Mouse (Mus musculus) intestine, embryonic 15.5 days (tissue): ENCODE data around the gene Mindy1. TPM values are rescaled to one million over a fixed set of nuclear protein-coding genes. Genes with fewer than 3 reads are reported as not detected.

Source experiments
- ATAC-seq: fragments of 200-750 bp; cut with Nextera tagmentation; 2 replicates; pipeline ENCODE4 v1.8.0; 2017; ENCODE audit warnings: moderate TSS enrichment, moderate library complexity
- H3K27ac ChIP-seq: fragments of 300-500 bp; sonication (generic); 2 replicates; pipeline ENCODE4 v1.5.1; 2015; ENCODE audit warnings: mild to moderate bottlenecking, inconsistent platforms
- H3K27me3 ChIP-seq: fragments of 300-500 bp; sonication (generic); replicated peaks from 2 replicates; pipeline ENCODE4 v1.6.1; 2015; ENCODE audit warnings: inconsistent platforms
- H3K36me3 ChIP-seq: fragments of 300-500 bp; sonication (generic); 2 replicates; pipeline ENCODE4 v1.6.1; 2015; ENCODE audit warnings: inconsistent platforms
- H3K4me1 ChIP-seq: fragments of 300-500 bp; sonication (generic); replicated peaks from 2 replicates; pipeline ENCODE4 v1.6.1; 2015; ENCODE audit warnings: inconsistent platforms
- H3K4me2 ChIP-seq: fragments of 300-500 bp; sonication (generic); replicated peaks from 2 replicates; pipeline ENCODE4 v1.6.1; 2015; ENCODE audit warnings: mild to moderate bottlenecking, inconsistent platforms
- H3K4me3 ChIP-seq: fragments of 300-500 bp; sonication (generic); replicated peaks from 2 replicates; pipeline ENCODE4 v1.5.1; 2015; ENCODE audit warnings: inconsistent platforms
- H3K9ac ChIP-seq: fragments of 300-500 bp; sonication (generic); 2 replicates; pipeline ENCODE4 v1.6.1; 2015; ENCODE audit warnings: inconsistent platforms
- H3K9me3 ChIP-seq: fragments of 300-500 bp; sonication (generic); 2 replicates; pipeline ENCODE4 v1.6.1; 2016; ENCODE audit warnings: inconsistent platforms
- WGBS: fragments of 180-500 bp; shearing (Covaris S2); methylation state at CpG from one replicate; pipeline ENCODE4 v1.1.7; 2015; 5-methylcytosine and 5-hydroxymethylcytosine counted together
- polyA plus RNA-seq: library from polyadenylated mRNA; unstranded; fragments of >200 nt; fragmentation: Nextera tagmentation; extraction: Ambion mirVana; gene quantifications from 2 replicates; pipeline ENCODE4 v1.2.1, GENCODE M21; 2015

Mindy1 gene
- polyA plus RNA-seq, 1 experiment from 2014 or later = 36.1 TPM

DNA sequence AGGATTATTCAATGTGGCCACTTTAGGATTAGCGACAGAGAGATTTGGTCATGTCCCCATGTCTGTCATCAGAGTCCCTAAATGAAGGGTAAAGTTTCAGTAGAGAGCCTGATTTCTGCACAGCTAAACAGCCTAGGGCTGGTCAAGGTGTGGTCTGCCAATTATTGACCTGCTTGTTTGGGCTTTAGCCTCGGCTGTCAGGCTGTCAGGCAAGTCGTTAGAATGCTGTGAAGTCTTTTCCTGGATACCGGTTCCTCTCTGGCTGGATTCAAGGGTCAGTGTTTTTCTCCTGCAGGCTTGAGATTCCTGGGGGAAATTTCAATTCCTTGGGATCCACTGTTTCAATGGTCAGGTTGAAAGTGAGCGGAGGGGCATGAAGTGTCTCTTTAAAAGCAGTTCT is 4.9 kb downstream of the Mindy1 start:
- peaks cover 15% of the 10 kb centered on the region for H3K4me1 ChIP-seq
- no peak overlapping the region for H3K4me3 ChIP-seq
- H3K4me2 ChIP-seq = no peak overlapping the region
- 48% methylated on average over 5 of the region's 5 CpGs for WGBS
- peak overlapping the region; percentile 40; the same call in 1 of the 2 replicates for H3K27ac ChIP-seq
- H3K9me3 ChIP-seq = no peaks in the 10 kb centered on the region
- no peak for ATAC-seq
- no peaks in the 10 kb centered on the region for H3K27me3 ChIP-seq
- no peak overlapping the region for H3K9ac ChIP-seq
- peaks cover 9% of the 10 kb centered on the region for H3K36me3 ChIP-seq

DNA sequence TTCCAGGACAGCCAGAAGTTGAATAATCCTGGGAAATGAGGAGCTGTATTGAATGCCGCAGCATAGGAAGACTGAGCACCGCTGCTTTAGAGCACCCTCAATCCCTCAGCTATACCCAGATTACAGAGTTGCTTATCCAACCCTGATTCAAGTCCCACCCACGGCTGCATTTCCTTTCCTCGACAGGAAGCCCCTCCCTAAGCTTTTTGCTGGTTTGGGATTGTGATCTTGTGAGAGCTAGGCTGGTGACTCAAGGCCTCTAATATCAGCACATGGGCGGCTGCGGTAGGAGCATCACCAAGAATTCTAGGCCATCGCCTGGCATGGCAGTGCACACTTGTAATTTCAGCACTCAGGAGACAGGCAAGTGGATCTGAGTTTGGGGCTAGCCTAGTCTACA is 5.4 kb downstream of the Mindy1 start:
- Histone ChIP-seq H3K4me3 (no peak overlapping the region), H3K27ac (peak overlapping the region; percentile 40; the same call in 1 of the 2 replicates), H3K9ac (no peak overlapping the region), H3K4me2 (no peak overlapping the region), H3K27me3 (no peaks in the 10 kb centered on the region), H3K9me3 (no peaks in the 10 kb centered on the region), H3K4me1 (peaks cover 20% of the 10 kb centered on the region), H3K36me3 (peaks cover 9% of the 10 kb centered on the region)
- 82% methylated on average over 7 of the region's 7 CpGs for WGBS
- no peak for ATAC-seq

DNA sequence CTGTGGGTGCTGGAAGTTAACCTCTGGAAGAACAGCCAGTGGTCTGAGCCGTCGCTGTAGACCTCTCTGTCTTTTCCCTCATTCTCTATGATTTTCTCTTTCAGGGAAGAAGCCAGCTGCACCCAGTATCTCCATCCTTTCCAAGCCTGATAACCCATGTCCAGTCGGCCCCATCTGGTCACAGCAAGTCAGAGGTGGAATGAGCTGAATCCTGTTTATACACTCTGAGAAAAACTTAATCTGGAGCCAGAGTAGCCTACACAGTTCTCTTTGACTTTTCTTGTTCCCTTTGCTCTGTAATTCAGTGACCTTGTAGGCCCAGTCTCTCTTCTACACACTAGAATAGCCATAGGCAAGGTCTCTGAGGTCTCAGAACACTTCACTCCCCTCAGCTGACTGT is 6.4 kb downstream of the Mindy1 start:
- WGBS = 92% methylated on average over 3 of the region's 3 CpGs
- Histone ChIP-seq H3K36me3 (peaks cover 9% of the 10 kb centered on the region), H3K4me3 (no peak overlapping the region), H3K27ac (no peak overlapping the region), H3K27me3 (no peaks in the 10 kb centered on the region), H3K9ac (no peak overlapping the region), H3K4me1 (peaks cover 20% of the 10 kb centered on the region), H3K9me3 (no peaks in the 10 kb centered on the region), H3K4me2 (no peak overlapping the region)
- ATAC-seq = no peak

DNA sequence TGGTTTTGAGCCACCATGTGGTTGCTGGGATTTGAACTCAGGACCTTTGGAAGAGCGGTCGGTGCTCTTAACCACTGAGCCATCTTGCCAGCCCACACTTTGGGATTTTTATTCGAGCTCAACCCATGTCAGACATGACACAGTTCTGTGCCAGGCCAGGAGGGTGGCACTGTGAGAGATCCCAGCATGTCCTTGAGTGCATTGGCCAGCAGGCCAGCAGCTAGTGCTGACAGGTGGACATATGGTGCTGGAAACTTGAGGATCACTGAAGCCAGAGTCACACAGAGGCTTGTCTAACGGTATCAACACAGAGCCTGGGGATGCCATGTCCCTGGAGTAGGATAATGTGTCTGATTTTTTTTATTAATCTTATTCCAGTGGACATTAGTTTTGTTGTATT is 8.3 kb downstream of the Mindy1 start:
- no peaks in the 10 kb centered on the region for H3K9me3 ChIP-seq
- peaks cover 18% of the 10 kb centered on the region for H3K4me1 ChIP-seq
- no peak for ATAC-seq
- no peak overlapping the region for H3K9ac ChIP-seq
- no peak overlapping the region for H3K4me2 ChIP-seq
- H3K27me3 ChIP-seq = no peaks in the 10 kb centered on the region
- 93% methylated on average over 4 of the region's 4 CpGs for WGBS
- H3K36me3 ChIP-seq = peaks cover 13% of the 10 kb centered on the region
- H3K27ac ChIP-seq = no peak overlapping the region
- no peak overlapping the region for H3K4me3 ChIP-seq

DNA sequence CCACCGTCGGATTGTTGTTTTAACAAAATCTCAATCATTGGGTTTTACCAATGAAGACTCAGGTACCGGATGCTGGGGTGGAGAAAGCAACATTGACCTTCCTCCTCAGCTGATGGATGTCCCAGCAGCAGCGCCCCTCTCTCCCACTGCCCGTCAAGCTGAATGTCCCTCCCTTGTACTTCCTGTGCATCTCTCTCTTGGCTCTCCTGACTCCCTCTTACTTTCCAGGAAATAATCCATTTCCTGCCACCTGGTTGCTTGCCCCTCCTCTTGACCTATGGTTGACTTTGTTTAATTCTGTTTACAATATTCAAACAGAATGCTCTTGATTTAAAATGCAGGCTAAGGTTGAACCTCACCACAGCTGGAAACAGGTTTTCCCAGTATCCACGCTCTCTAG is 9.0 kb downstream of the Mindy1 start:
- Histone ChIP-seq H3K4me3 (no peak overlapping the region), H3K9me3 (no peaks in the 10 kb centered on the region), H3K4me1 (peaks cover 11% of the 10 kb centered on the region; the same call in 1 of the 2 replicates), H3K36me3 (peaks cover 18% of the 10 kb centered on the region), H3K27ac (no peak overlapping the region), H3K4me2 (no peak overlapping the region), H3K9ac (no peak overlapping the region), H3K27me3 (no peaks in the 10 kb centered on the region)
- WGBS = 68% methylated on average over 6 of the region's 6 CpGs
- ATAC-seq = no peak

DNA sequence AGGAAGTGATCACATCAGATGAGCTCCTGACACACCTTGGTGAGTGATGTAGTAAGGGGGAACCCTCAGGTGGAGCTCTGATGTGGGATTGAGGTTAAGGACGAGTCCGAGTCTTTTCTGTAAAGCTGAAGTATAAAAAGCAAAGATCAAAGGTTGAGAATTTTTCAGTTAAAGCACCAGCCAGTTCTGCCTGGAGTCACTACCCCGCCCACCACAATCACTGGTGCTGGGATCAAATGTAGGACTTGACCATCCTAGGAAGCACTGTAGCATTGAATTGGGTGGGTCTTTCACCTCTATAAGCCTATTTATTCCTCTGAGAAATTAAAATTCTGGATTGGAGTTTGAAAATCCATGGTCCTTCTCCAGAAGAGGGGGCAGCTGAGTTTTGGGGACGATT is 9.9 kb downstream of the Mindy1 start:
- peaks cover 22% of the 10 kb centered on the region for H3K36me3 ChIP-seq
- ATAC-seq = peak; percentile 27
- H3K4me1 ChIP-seq = peaks cover 13% of the 10 kb centered on the region; the same call in 1 of the 2 replicates

DNA sequence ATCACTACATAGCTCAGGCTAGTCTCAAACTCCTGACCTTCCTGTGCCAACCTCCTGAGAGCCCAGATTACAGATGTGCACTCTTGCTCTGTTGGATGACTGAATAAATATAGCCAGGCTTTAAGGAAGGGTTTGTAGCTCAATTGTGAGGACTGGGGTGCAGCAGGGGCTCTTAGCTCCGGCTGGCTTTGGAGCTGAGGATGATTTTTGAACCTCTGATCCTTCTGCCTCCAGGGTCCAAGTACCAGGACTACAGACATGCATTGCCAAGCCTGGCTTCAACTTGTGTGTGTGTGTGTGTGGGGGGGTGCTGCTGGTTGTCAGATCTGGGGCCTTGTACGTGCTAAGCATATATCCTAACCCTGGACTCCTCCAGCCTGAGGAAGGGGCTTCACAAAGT is 11.8 kb downstream of the Mindy1 start:
- Histone ChIP-seq H3K27me3 (no peaks in the 10 kb centered on the region), H3K4me1 (peaks cover 15% of the 10 kb centered on the region; the same call in 1 of the 2 replicates), H3K27ac (no peak overlapping the region), H3K4me2 (no peak overlapping the region), H3K9ac (no peak overlapping the region), H3K9me3 (no peaks in the 10 kb centered on the region), H3K4me3 (no peak overlapping the region), H3K36me3 (peaks cover 18% of the 10 kb centered on the region)
- 92% methylated on average over 2 of the region's 2 CpGs for WGBS
- no peak for ATAC-seq

More for the DNA sequence above, 9.9 kb downstream of the Mindy1 start:
- Histone ChIP-seq H3K9ac (no peak overlapping the region), H3K4me2 (no peak overlapping the region), H3K27me3 (no peaks in the 10 kb centered on the region), H3K9me3 (no peaks in the 10 kb centered on the region), H3K4me3 (no peak overlapping the region), H3K27ac (peak overlapping the region; percentile 7; the same call in 1 of the 2 replicates)
- 70% methylated on average over 4 of the region's 4 CpGs for WGBS

DNA sequence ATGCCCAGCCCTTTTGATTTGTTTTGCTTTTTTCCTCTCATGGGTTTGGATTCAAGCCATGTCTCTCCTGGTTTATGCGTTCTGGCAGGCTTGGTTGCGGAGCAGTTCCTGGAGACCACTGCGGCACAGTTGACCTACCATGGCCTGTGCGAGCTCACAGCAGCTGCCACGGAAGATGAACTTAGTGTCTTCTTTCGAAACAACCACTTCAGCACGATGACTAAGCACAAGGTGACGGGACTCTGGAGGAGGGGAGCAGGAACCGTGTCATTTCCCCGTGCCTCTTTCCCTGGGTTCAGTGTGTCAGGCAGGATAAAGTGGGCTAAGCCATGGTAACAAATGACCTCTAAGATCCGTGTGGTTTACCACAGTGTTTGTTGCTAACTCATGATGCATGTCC is 12.4 kb downstream of the Mindy1 start:
- no peak overlapping the region for H3K9ac ChIP-seq
- H3K4me1 ChIP-seq = peaks cover 15% of the 10 kb centered on the region; the same call in 1 of the 2 replicates
- WGBS = 71% methylated on average over 11 of the region's 11 CpGs
- no peak for ATAC-seq
- peaks cover 15% of the 10 kb centered on the region for H3K36me3 ChIP-seq
- no peak overlapping the region for H3K27ac ChIP-seq
- no peak overlapping the region for H3K4me3 ChIP-seq
- H3K27me3 ChIP-seq = no peaks in the 10 kb centered on the region
- no peak overlapping the region for H3K4me2 ChIP-seq
- H3K9me3 ChIP-seq = no peaks in the 10 kb centered on the region

DNA sequence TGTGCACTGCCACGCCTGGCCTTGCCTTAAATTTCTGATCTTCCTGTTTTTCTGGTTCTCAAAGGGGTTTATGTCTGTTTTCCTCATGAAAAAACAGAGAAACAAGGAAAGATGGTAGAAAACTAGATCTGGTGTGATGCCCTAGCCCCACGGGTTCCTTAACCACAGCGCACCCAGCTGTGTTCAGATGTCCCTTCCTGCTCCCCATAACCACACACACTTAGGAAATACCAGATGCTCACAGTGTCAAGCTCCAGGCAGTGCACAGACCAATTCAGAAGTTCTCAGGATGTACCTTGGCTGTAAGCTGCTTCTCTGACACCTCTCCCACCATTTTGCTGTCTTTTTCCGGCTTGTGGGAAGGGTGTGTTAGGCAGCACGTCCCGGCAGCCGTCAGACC is 13.2 kb downstream of the Mindy1 start:
- no peak overlapping the region for H3K4me2 ChIP-seq
- peaks cover 13% of the 10 kb centered on the region; the same call in 1 of the 2 replicates for H3K36me3 ChIP-seq
- no peaks in the 10 kb centered on the region for H3K9me3 ChIP-seq
- H3K27me3 ChIP-seq = no peaks in the 10 kb centered on the region
- WGBS = 82% methylated on average over 7 of the region's 7 CpGs
- peaks cover 15% of the 10 kb centered on the region; the same call in 1 of the 2 replicates for H3K4me1 ChIP-seq
- H3K27ac ChIP-seq = no peak overlapping the region
- no peak overlapping the region for H3K9ac ChIP-seq
- no peak overlapping the region for H3K4me3 ChIP-seq
- no peak for ATAC-seq

DNA sequence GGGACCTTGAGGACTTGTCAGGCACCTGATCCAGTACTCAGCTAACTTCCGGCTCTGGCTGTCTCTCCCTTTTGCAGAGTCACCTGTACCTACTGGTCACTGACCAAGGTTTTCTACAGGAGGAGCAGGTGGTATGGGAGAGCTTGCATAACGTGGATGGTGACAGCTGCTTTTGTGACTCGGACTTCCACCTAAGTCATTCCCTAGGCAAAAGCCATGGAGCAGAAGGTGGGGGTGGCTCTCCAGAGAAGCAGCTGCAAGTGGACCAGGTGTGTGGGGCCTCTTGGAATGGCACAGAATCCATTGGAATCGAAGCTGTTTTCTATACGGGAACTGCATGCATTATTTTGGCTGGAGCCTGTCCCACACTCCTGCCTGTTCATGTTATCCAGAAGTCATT is 13.6 kb downstream of the Mindy1 start:
- no peaks in the 10 kb centered on the region for H3K27me3 ChIP-seq
- peaks cover 13% of the 10 kb centered on the region; the same call in 1 of the 2 replicates for H3K36me3 ChIP-seq
- H3K27ac ChIP-seq = no peak overlapping the region
- WGBS = 86% methylated on average over 5 of the region's 5 CpGs
- peaks cover 15% of the 10 kb centered on the region; the same call in 1 of the 2 replicates for H3K4me1 ChIP-seq
- H3K4me3 ChIP-seq = no peak overlapping the region
- no peak overlapping the region for H3K4me2 ChIP-seq
- H3K9ac ChIP-seq = no peak overlapping the region
- no peak for ATAC-seq
- H3K9me3 ChIP-seq = no peaks in the 10 kb centered on the region

DNA sequence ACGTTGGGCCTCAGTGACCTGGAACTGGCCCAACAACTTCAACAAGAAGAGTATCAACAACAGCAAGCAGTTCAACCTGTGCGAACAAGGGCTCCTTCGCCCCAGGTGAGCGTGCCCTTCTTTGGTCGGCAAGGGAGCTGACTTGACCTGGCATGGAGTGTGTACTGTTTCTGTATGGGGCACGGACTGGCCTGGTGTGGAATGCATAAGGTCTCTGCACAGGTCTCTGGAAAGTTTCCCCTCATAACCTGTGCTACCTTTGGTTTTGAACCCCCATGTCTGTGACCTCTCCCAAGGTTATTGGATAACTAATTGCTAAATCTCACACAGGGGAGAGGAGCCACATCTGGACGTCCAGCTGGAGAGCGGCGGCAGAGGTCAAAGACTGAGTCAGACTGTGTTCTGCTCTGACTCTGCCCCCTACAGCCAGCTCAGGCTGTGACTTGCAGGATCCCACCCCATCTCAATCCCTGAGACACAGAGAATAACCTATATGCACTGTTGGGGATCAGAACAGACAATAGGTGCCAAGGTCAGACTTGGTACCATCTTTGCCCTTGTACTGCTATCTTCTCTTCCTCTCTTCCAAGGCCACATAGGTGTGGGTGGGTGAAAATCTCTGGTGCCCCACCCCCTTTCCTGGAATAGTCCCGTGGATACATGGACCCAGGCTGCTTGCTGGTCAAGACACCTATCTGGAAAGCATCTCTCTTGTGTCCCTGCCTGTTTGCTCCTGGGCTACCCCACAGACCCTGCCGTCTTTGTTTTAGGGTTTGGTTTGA is 14.4 kb downstream of the Mindy1 start:
- Histone ChIP-seq H3K9ac (no peak overlapping the region), H3K27ac (no peak overlapping the region), H3K36me3 (peaks cover 13% of the 10 kb centered on the region; the same call in 1 of the 2 replicates), H3K4me3 (no peak overlapping the region), H3K4me2 (no peak overlapping the region), H3K27me3 (no peaks in the 10 kb centered on the region), H3K9me3 (no peaks in the 10 kb centered on the region), H3K4me1 (0 out of 2 replicates have a peak, but pooled peaks cover 15% of the 10 kb centered on the region)
- WGBS = 73% methylated on average over 11 of the region's 11 CpGs
- no peak for ATAC-seq

DNA sequence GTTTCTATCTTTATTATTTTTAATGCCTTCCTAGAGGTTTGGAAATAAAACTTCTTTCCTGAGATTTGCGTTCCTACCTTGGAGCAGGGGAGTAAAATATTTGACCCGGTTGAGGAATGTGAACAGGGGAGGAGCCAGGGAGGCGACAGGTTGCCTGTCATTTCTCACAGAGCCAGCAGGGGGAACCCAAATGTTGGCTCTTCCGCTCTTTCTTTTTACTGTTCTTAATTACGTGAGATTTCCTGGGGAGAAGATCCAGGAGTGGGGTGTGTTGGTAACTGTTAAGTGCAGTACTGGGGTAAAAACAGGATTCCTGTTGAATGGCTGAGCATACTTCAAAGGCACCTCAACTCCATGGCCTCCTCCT is 14.9 kb downstream of the Mindy1 start:
- H3K27ac ChIP-seq = no peak overlapping the region
- 0 out of 2 replicates have a peak, but pooled peaks cover 14% of the 10 kb centered on the region for H3K4me1 ChIP-seq
- no peak overlapping the region for H3K9ac ChIP-seq
- WGBS = 11% methylated on average over 5 of the region's 5 CpGs
- H3K4me3 ChIP-seq = no peak overlapping the region
- H3K27me3 ChIP-seq = no peaks in the 10 kb centered on the region
- no peak overlapping the region for H3K4me2 ChIP-seq
- H3K36me3 ChIP-seq = peaks cover 13% of the 10 kb centered on the region; the same call in 1 of the 2 replicates
- H3K9me3 ChIP-seq = no peaks in the 10 kb centered on the region
- ATAC-seq = no peak

DNA sequence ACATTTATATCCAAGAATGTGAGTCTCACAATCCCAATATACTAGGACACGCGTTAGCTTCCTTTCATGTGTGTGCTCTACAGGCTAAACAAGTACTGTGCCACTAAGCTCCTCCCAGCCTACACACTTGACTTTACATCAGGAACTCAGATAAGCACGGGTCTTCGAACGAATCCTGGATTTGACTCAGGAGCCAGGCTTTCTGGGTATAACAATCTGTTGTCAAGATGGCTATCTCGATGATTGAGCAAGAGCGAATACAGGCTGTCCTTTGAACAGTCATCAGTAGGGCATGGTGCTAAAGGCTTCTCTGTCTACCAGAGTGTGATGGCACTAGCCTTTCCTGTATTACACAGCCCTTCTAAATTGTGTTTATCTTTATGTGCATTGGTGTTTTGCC is 16.9 kb downstream of the Mindy1 start:
- H3K4me3 ChIP-seq = no peak overlapping the region
- H3K4me2 ChIP-seq = no peak overlapping the region
- H3K9ac ChIP-seq = no peak overlapping the region
- no peaks in the 10 kb centered on the region for H3K27me3 ChIP-seq
- peak; percentile 77 for ATAC-seq
- 0 out of 2 replicates have a peak, but pooled peaks cover 10% of the 10 kb centered on the region for H3K4me1 ChIP-seq
- H3K9me3 ChIP-seq = no peaks in the 10 kb centered on the region
- no peak overlapping the region for H3K27ac ChIP-seq
- peaks cover 13% of the 10 kb centered on the region; the same call in 1 of the 2 replicates for H3K36me3 ChIP-seq
- 71% methylated on average over 7 of the region's 7 CpGs for WGBS
